Mouse (Mus musculus): ENCODE measurements around the gene Mcpt8. TPM values are rescaled to one million over a fixed set of nuclear protein-coding genes. Genes with fewer than 3 reads are reported as not detected.
"Not testable (repeated sequence)": the region's sequence is repeated elsewhere in the genome, so short reads cannot be mapped to it uniquely, and the experiment has no call there.

Mcpt8 gene
- total and polyA plus RNA-seq, 2 experiments from 2014 or later: not detected

DNA sequence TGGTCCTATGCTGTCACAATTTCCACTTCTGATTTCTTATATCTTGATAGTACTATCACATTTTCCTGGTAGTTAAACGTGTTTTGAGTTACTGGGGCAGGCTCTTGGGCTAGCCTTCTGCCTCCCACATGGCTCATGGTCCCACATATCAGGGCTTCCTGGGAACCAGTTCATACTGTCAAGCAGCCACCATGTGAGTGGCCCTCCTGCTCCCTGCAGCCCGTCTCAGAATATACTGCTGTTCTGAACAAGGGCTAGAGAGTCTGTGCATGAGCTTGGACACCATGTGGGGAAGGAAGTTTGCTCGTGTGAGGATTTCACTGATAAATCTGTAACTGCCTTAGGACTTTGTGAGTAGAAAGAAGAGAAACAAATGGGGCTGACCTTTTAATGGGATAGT, 1.6 kb upstream of the Mcpt8 start:
- DNase-seq: no peak
- H3K4me1 ChIP-seq (ENCODE audit: insufficient read depth): no peaks in the 10 kb centered on the region
- no peaks in the 10 kb centered on the region for H3K36me3 ChIP-seq (ENCODE audit: insufficient read depth)
- no peaks in the 10 kb centered on the region for H3K9me3 ChIP-seq (ENCODE audit: low read length)
- 77% methylated on average over 3 of the region's 3 CpGs for WGBS
- no peak for TF ChIP-seq CTCF (IDR thresholded peaks at IDR 0.05; ENCODE audit: low read depth)
- H3K4me3 ChIP-seq (ENCODE audit: low read depth, low read length): no peak overlapping the region
- H3K4me2 ChIP-seq (ENCODE audit: low read depth): no peak overlapping the region
- no peak for ATAC-seq
- H3K9ac ChIP-seq: no peak overlapping the region
- no peaks in the 10 kb centered on the region for H3K27me3 ChIP-seq (ENCODE audit: insufficient read depth, low read length)
- no peak overlapping the region for H3K27ac ChIP-seq (ENCODE audit: low read depth, low read length)

DNA sequence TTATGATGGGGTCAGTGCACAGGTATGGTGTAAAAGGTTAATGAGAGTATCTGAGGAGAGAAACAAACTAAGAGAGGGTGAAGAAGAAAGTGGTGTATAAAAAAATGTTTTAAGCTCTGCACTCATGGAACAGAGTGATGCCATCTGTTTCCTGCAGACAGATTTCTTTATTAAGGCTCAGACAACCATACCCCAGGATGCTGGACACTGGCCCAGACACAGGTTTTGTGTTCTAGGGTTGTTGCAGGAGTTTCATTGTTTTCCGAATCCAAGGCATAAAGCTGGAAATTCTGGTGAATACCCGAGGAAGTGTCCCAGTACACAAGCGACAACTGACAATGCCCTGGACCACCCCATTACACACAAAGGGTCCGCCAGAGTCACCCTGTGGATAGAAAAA, 3.1 kb downstream of the Mcpt8 start:
- TF ChIP-seq CTCF (IDR thresholded peaks at IDR 0.05; ENCODE audit: low read depth): no peak
- no peak overlapping the region for H3K27ac ChIP-seq (ENCODE audit: low read depth, low read length)
- no peak overlapping the region for H3K4me2 ChIP-seq (ENCODE audit: low read depth)
- ATAC-seq (no peak), DNase-seq (no peak)
- no peaks in the 10 kb centered on the region for H3K36me3 ChIP-seq (ENCODE audit: insufficient read depth)
- H3K4me1 ChIP-seq (ENCODE audit: insufficient read depth): no peaks in the 10 kb centered on the region
- no peaks in the 10 kb centered on the region for H3K27me3 ChIP-seq (ENCODE audit: insufficient read depth, low read length)
- no peaks in the 10 kb centered on the region for H3K9me3 ChIP-seq (ENCODE audit: low read length)
- H3K4me3 ChIP-seq (ENCODE audit: low read depth, low read length): no peak overlapping the region
- H3K9ac ChIP-seq: no peak overlapping the region
- 46% methylated on average over 4 of the region's 4 CpGs for WGBS

DNA sequence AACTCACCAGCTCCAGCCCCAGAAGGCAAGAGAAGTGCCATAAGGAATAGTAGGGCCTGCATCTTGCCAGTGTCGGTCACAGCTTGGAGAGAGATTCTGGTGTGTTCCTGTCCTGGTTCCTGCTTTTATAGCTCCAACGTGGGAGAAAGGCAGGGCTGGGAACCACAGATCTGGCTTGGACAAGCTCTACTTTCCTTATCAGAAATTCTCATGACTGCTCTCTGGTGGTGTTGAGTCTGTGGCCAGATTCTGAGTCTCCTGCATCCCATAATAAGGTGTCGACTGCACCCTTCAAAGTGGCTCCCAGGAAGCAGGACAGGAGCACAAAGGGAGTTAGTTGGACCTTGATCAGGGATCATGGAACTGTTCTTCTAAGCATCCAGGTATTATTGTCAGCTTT, 22.9 kb downstream of the Mcpt8 start, which contains the start of gene Mcpt4:
Gene Mcpt4 (minus strand): TSS at position 101 of the 400 bp plus-strand sequence.
- ATAC-seq: not testable (repeated sequence)

DNA sequence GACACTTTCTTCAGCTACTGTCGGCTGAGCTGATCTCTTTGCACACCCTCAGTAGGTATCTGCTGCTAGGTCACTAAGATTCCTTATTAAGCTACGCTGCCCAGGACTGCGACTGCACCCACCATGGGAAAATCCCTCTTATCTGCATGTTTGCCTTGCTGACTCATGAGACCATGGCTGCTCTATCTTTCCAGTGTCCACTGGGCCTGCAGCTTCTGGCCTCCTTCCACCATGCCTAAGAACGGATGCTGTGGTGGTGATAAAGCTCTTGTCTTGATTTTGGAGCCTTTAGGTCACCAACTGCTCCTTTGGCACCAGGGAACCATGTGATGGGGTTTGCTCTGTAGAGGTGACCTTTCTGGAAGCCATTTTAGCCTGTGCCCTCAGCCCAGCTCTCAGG, 27.4 kb downstream of the Mcpt8 start:
- WGBS: 86% methylated on average over 4 of the region's 4 CpGs

More for the DNA sequence above, 22.9 kb downstream of the Mcpt8 start, which contains the start of gene Mcpt4:
- not testable (repeated sequence) for H3K4me1 ChIP-seq (ENCODE audit: insufficient read depth); H3K36me3 ChIP-seq (ENCODE audit: insufficient read depth); H3K4me3 ChIP-seq (ENCODE audit: low read depth, low read length); DNase-seq; H3K9me3 ChIP-seq (ENCODE audit: low read length); H3K27ac ChIP-seq (ENCODE audit: low read depth, low read length); H3K9ac ChIP-seq; H3K27me3 ChIP-seq (ENCODE audit: insufficient read depth, low read length); H3K4me2 ChIP-seq (ENCODE audit: low read depth)
- 85% methylated on average over 3 of the region's 3 CpGs for WGBS

DNA sequence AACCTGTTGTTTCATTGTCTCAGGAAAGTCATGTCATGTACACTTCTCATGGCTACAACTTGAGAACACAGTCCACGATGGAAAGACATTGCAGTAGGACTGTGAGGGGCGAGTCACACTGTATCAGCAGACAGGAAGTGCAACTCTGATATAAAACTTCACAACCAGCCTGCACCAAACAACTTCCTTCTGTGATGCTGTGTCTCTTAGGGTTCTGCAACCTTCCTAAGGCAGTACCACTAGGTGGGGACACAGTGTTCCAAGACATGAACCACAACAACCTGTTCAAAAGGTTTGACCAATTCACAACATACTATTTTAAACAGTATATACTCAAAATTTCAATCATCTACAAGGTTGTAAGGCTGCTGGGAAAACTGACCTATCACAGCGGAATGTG, 29.7 kb downstream of the Mcpt8 start:
- H3K9ac ChIP-seq: no peak overlapping the region
- no peak for DNase-seq
- no peaks in the 10 kb centered on the region for H3K9me3 ChIP-seq (ENCODE audit: low read length)
- no peak for TF ChIP-seq CTCF (IDR thresholded peaks at IDR 0.05; ENCODE audit: low read depth)
- H3K4me3 ChIP-seq (ENCODE audit: low read depth, low read length): no peak overlapping the region
- no peak overlapping the region for H3K4me2 ChIP-seq (ENCODE audit: low read depth)
- no peaks in the 10 kb centered on the region for H3K4me1 ChIP-seq (ENCODE audit: insufficient read depth)
- no peaks in the 10 kb centered on the region for H3K27me3 ChIP-seq (ENCODE audit: insufficient read depth, low read length)
- ATAC-seq: no peak
- WGBS: 89% methylated on average over 3 of the region's 3 CpGs
- H3K36me3 ChIP-seq (ENCODE audit: insufficient read depth): no peaks in the 10 kb centered on the region
- no peak overlapping the region for H3K27ac ChIP-seq (ENCODE audit: low read depth, low read length)

More for the DNA sequence above, 27.4 kb downstream of the Mcpt8 start:
- no peak for TF ChIP-seq CTCF (IDR thresholded peaks at IDR 0.05; ENCODE audit: low read depth)
- no peak overlapping the region for H3K27ac ChIP-seq (ENCODE audit: low read depth, low read length)
- no peaks in the 10 kb centered on the region for H3K36me3 ChIP-seq (ENCODE audit: insufficient read depth)
- no peaks in the 10 kb centered on the region for H3K9me3 ChIP-seq (ENCODE audit: low read length)
- H3K27me3 ChIP-seq (ENCODE audit: insufficient read depth, low read length): no peaks in the 10 kb centered on the region
- H3K4me3 ChIP-seq (ENCODE audit: low read depth, low read length): no peak overlapping the region
- no peak overlapping the region for H3K9ac ChIP-seq
- DNase-seq (no peak), ATAC-seq (no peak)
- H3K4me1 ChIP-seq (ENCODE audit: insufficient read depth): no peaks in the 10 kb centered on the region
- no peak overlapping the region for H3K4me2 ChIP-seq (ENCODE audit: low read depth)

DNA sequence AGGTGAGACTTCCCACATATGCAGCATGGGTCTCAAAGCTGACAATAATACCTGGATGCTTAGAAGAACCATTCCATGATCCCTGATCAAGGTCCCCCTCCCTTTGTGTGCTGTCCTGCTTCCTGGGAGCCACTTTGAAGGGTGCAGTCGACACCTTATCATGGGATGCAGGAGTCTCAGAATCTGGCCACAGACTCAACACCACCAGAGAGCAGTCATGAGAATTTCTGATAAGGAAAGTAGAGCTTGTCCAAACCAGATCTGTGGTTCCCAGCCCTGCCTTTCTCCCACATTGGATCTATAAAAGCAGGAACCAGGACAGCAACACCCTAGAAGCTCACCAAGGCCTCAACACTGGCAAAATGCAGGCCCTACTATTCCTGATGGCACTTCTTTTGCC, 43.3 kb downstream of the Mcpt8 start, which contains the start of gene Mcpt2:
Gene Mcpt2 (plus strand): TSS at position 250 of the 400 bp plus-strand sequence.
- H3K36me3 ChIP-seq (ENCODE audit: insufficient read depth); H3K27me3 ChIP-seq (ENCODE audit: insufficient read depth, low read length); H3K27ac ChIP-seq (ENCODE audit: low read depth, low read length); H3K9ac ChIP-seq; H3K4me3 ChIP-seq (ENCODE audit: low read depth, low read length); DNase-seq; H3K4me2 ChIP-seq (ENCODE audit: low read depth); H3K4me1 ChIP-seq (ENCODE audit: insufficient read depth); ATAC-seq; H3K9me3 ChIP-seq (ENCODE audit: low read length): not testable (repeated sequence)
- 68% methylated on average over 1 of the region's 1 CpGs for WGBS

DNA sequence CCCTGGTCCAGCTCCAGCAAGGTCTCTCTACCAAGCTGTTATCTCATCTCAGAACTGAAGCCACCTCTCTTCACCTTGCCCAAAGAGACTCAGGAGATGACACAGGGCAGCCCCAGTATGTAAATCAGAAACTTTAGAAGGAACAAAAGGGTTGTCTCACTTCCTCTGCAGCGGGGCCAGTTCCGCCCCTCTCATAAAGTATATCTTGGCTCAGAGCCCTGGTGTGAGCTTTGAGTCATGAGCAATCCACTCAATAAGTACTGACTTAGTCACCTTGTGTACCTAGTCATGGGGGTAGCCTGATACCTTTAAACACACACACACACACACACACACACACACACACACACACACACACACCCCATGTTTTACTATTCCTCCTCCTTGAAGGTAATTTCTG, 50.6 kb downstream of the Mcpt8 start:
- no peak for TF ChIP-seq CTCF (IDR thresholded peaks at IDR 0.05; ENCODE audit: low read depth)
- Histone ChIP-seq H3K9me3 (ENCODE audit: low read length) (no peaks in the 10 kb centered on the region), H3K4me1 (ENCODE audit: insufficient read depth) (no peaks in the 10 kb centered on the region), H3K36me3 (ENCODE audit: insufficient read depth) (no peaks in the 10 kb centered on the region), H3K4me2 (ENCODE audit: low read depth) (no peak overlapping the region), H3K27me3 (ENCODE audit: insufficient read depth, low read length) (no peaks in the 10 kb centered on the region), H3K9ac (no peak overlapping the region), H3K27ac (ENCODE audit: low read depth, low read length) (no peak overlapping the region), H3K4me3 (ENCODE audit: low read depth, low read length) (no peak overlapping the region)
- DNase-seq (no peak), ATAC-seq (no peak)
- 71% methylated on average over 2 of the region's 2 CpGs for WGBS

Small RNA genes within 50 kb of the gene (microRNA-seq; reads per million reads assigned to microRNA genes)
- 0 reads per million in 2 experiments for gene Mir6949

Other genes starting within 250 kb of the Mcpt8 start
- 24.2 and 28.5 TPM in 2 replicates for gene Nynrin, start 231.3 kb downstream of the Mcpt8 start, total RNA-seq (2014; rRNA removed)
- gene Nynrin, start 231.3 kb downstream of the Mcpt8 start, polyA plus RNA-seq (2015; fragmentation: Nextera tagmentation; extraction: Ambion mirVana): 4.4 and 5.5 TPM in 2 replicates
- 0.29 and 0.46 TPM in 2 replicates for gene Cbln3, start 200.9 kb downstream of the Mcpt8 start, total RNA-seq (2014; rRNA removed)
- 0.24 and 0.33 TPM in 2 replicates for gene Cbln3, start 200.9 kb downstream of the Mcpt8 start, polyA plus RNA-seq (2015; fragmentation: Nextera tagmentation; extraction: Ambion mirVana)
- gene Khnyn, start 200.3 kb downstream of the Mcpt8 start, total RNA-seq (2014; rRNA removed): 13.6 and 20.0 TPM in 2 replicates
- gene Khnyn, start 200.3 kb downstream of the Mcpt8 start, polyA plus RNA-seq (2015; fragmentation: Nextera tagmentation; extraction: Ambion mirVana): 3.2 and 5.3 TPM in 2 replicates
- gene Sdr39u1, start 185.0 kb downstream of the Mcpt8 start, total RNA-seq (2014; rRNA removed): 96.2 and 103 TPM in 2 replicates
- gene Sdr39u1, start 185.0 kb downstream of the Mcpt8 start, polyA plus RNA-seq (2015; fragmentation: Nextera tagmentation; extraction: Ambion mirVana): 131 and 132 TPM in 2 replicates
- gene Cma1, start 140.6 kb downstream of the Mcpt8 start, total RNA-seq (2014; rRNA removed): 0.76 and 2.6 TPM in 2 replicates
- gene Cma1, start 140.6 kb downstream of the Mcpt8 start, polyA plus RNA-seq (2015; fragmentation: Nextera tagmentation; extraction: Ambion mirVana): 3.7 and 4.4 TPM in 2 replicates
- not detected in 2 replicates for gene Cma2, start 134.3 kb downstream of the Mcpt8 start, total RNA-seq (2014; rRNA removed)
- gene Cma2, start 134.3 kb downstream of the Mcpt8 start, polyA plus RNA-seq (2015; fragmentation: Nextera tagmentation; extraction: Ambion mirVana): not detected in 2 replicates
- not detected in 2 replicates for gene Mcpt1, start 67.3 kb downstream of the Mcpt8 start, total RNA-seq (2014; rRNA removed)
- not detected in 2 replicates for gene Mcpt1, start 67.3 kb downstream of the Mcpt8 start, polyA plus RNA-seq (2015; fragmentation: Nextera tagmentation; extraction: Ambion mirVana)
- not detected in 2 replicates for gene Mcpt9, start 54.8 kb downstream of the Mcpt8 start, total RNA-seq (2014; rRNA removed)
- not detected in 2 replicates for gene Mcpt9, start 54.8 kb downstream of the Mcpt8 start, polyA plus RNA-seq (2015; fragmentation: Nextera tagmentation; extraction: Ambion mirVana)
- gene Mcpt2, start 43.2 kb downstream of the Mcpt8 start, total RNA-seq (2014; rRNA removed): not detected in 2 replicates
- gene Mcpt2, start 43.2 kb downstream of the Mcpt8 start, polyA plus RNA-seq (2015; fragmentation: Nextera tagmentation; extraction: Ambion mirVana): not detected in 2 replicates
- gene Mcpt4, start 23.0 kb downstream of the Mcpt8 start, total RNA-seq (2014; rRNA removed): 0.46 TPM in 1 of 2 replicates, not detected in the other
- 0.36 TPM in 1 of 2 replicates, not detected in the other for gene Mcpt4, start 23.0 kb downstream of the Mcpt8 start, polyA plus RNA-seq (2015; fragmentation: Nextera tagmentation; extraction: Ambion mirVana)
- gene Ctsg, start 17.3 kb upstream of the Mcpt8 start, total RNA-seq (2014; rRNA removed): 0.92 TPM in 1 of 2 replicates, not detected in the other
- 0.41 TPM in 1 of 2 replicates, not detected in the other for gene Ctsg, start 17.3 kb upstream of the Mcpt8 start, polyA plus RNA-seq (2015; fragmentation: Nextera tagmentation; extraction: Ambion mirVana)
- not detected in 2 replicates for gene Gzme, start 35.4 kb upstream of the Mcpt8 start, total RNA-seq (2014; rRNA removed)
- gene Gzme, start 35.4 kb upstream of the Mcpt8 start, polyA plus RNA-seq (2015; fragmentation: Nextera tagmentation; extraction: Ambion mirVana): not detected in 2 replicates
- gene Gzmd, start 47.3 kb upstream of the Mcpt8 start, total RNA-seq (2014; rRNA removed): not detected in 2 replicates
- not detected in 2 replicates for gene Gzmd, start 47.3 kb upstream of the Mcpt8 start, polyA plus RNA-seq (2015; fragmentation: Nextera tagmentation; extraction: Ambion mirVana)
- not detected in 2 replicates for gene Gzmg, start 74.3 kb upstream of the Mcpt8 start, total RNA-seq (2014; rRNA removed)
- not detected in 2 replicates for gene Gzmg, start 74.3 kb upstream of the Mcpt8 start, polyA plus RNA-seq (2015; fragmentation: Nextera tagmentation; extraction: Ambion mirVana)
- gene Gzmn, start 89.3 kb upstream of the Mcpt8 start, total RNA-seq (2014; rRNA removed): not detected in 2 replicates
- gene Gzmn, start 89.3 kb upstream of the Mcpt8 start, polyA plus RNA-seq (2015; fragmentation: Nextera tagmentation; extraction: Ambion mirVana): not detected in 2 replicates
- not detected in 2 replicates for gene Gzmf, start 126.1 kb upstream of the Mcpt8 start, total RNA-seq (2014; rRNA removed)
- gene Gzmf, start 126.1 kb upstream of the Mcpt8 start, polyA plus RNA-seq (2015; fragmentation: Nextera tagmentation; extraction: Ambion mirVana): not detected in 2 replicates
- not detected in 2 replicates for gene Gzmc, start 149.4 kb upstream of the Mcpt8 start, total RNA-seq (2014; rRNA removed)
- gene Gzmc, start 149.4 kb upstream of the Mcpt8 start, polyA plus RNA-seq (2015; fragmentation: Nextera tagmentation; extraction: Ambion mirVana): not detected in 2 replicates
- gene Gzmb, start 177.0 kb upstream of the Mcpt8 start, total RNA-seq (2014; rRNA removed): not detected in 2 replicates
- gene Gzmb, start 177.0 kb upstream of the Mcpt8 start, polyA plus RNA-seq (2015; fragmentation: Nextera tagmentation; extraction: Ambion mirVana): not detected in 2 replicates

Data from forebrain, postnatal 0 days (tissue).